In genomic region chr4:154163296-154163695, GRCm38 (mm10) we compare ENCODE assay signal across 9 mouse cellular contexts. TPM values are rescaled to one million over a fixed set of nuclear protein-coding genes. Genes with fewer than 3 reads are reported as not detected.
A peak's percentile ranks its signal among the peaks of the same experiment; 100 is the strongest.
DNase-seq lines count a peak whose midpoint lies in the region; ATAC-seq and TF ChIP-seq lines count a peak whose summit lies in the region.
"Had no signal": no experiment of that assay in that cellular context is flagged by ENCODE, and none has a peak within 500 bp of the region (broad histone marks: within the 10 kb centered on the region; RNA-seq: fewer than 3 reads in every experiment).

No protein-coding gene starts in this region.

- H3K27ac ChIP-seq in forebrain, embryonic 10.5 days, result no peak overlapping the region
- H3K27ac ChIP-seq in forebrain, embryonic 13.5 days, result no peak overlapping the region
- no peak overlapping the region for H3K27ac ChIP-seq in testis, adult 2 months (ENCODE audit: control insufficient read depth, insufficient read depth, low read depth, low read length)
- H3K27ac ChIP-seq in small intestine, adult 2 months (ENCODE audit: insufficient read depth, low read depth, low read length), result no peak overlapping the region

- H3K4me2 ChIP-seq in forebrain, embryonic 13.5 days, result no peak overlapping the region

- no peak for TF ChIP-seq POLR2A in testis, adult 2 months (IDR thresholded peaks at IDR 0.05; ENCODE audit: control insufficient read depth, low read depth, low read length)
- no peak for TF ChIP-seq POLR2A in lung, adult 2 months (IDR thresholded peaks at IDR 0.05; ENCODE audit: borderline replicate concordance, extremely low read depth, low read depth, low read length)
- no peak for TF ChIP-seq POLR2A in small intestine, adult 2 months (IDR thresholded peaks at IDR 0.05; ENCODE audit: low read depth, low read length)

- H3K9ac ChIP-seq in forebrain, embryonic 13.5 days, result no peak overlapping the region

- 14% methylated on average over 7 of the region's 7 CpGs for WGBS in forebrain, embryonic 10.5 days
- 13% methylated on average over 7 of the region's 7 CpGs for WGBS in forebrain, embryonic 13.5 days
- WGBS in lung, adult 2 months, result 11% methylated on average over 7 of the region's 7 CpGs
- 15% methylated on average over 7 of the region's 7 CpGs for WGBS in small intestine, adult 2 months

- H3K9me3 ChIP-seq in forebrain, embryonic 10.5 days, result no peaks in the 10 kb centered on the region
- no peaks in the 10 kb centered on the region for H3K9me3 ChIP-seq in forebrain, embryonic 13.5 days (replicated peaks)

- H3K4me3 ChIP-seq in forebrain, embryonic 10.5 days, result no peak overlapping the region
- no peak overlapping the region for H3K4me3 ChIP-seq in forebrain, embryonic 13.5 days
- no peak overlapping the region for H3K4me3 ChIP-seq in testis, adult 2 months (ENCODE audit: control insufficient read depth, low read depth, low read length)
- H3K4me3 ChIP-seq in lung, adult 2 months (replicated peaks; ENCODE audit: extremely low read depth, low read depth, low read length), result no peak overlapping the region
- no peak overlapping the region for H3K4me3 ChIP-seq in small intestine, adult 2 months (ENCODE audit: low read depth, low read length)

- peak; percentile 79; the same call in 1 of the 2 replicates for TF ChIP-seq CTCF in testis, adult 2 months (IDR thresholded peaks at IDR 0.05; ENCODE audit: control insufficient read depth, insufficient read depth, insufficient replicate concordance, low read depth, low read length)
- TF ChIP-seq CTCF in lung, adult 2 months (IDR thresholded peaks at IDR 0.05; ENCODE audit: insufficient read depth, low read length), result peak; percentile 89
- TF ChIP-seq CTCF in small intestine, adult 2 months (IDR thresholded peaks at IDR 0.05; ENCODE audit: extremely low read depth, insufficient read length, insufficient replicate concordance, low read depth, low read length), result peak; percentile 81; the same call in 1 of the 2 replicates

- ATAC-seq in forebrain, embryonic 13.5 days, result no peak
- peak; percentile 31 for ATAC-seq in common myeloid progenitor, adult 5-6 weeks (replicated peaks; ENCODE audit: low read depth, poor library complexity, severe bottlenecking)
- ATAC-seq: Patski had no signal

- peaks cover 7% of the 10 kb centered on the region for H3K36me3 ChIP-seq in forebrain, embryonic 10.5 days (replicated peaks)
- H3K36me3 ChIP-seq in forebrain, embryonic 13.5 days (ENCODE audit: poor library complexity, severe bottlenecking), result peaks cover 7% of the 10 kb centered on the region
- H3K36me3 ChIP-seq in testis, adult 2 months (ENCODE audit: control insufficient read depth, insufficient read depth, low read length), result no peaks in the 10 kb centered on the region
- H3K36me3 ChIP-seq in small intestine, adult 2 months (ENCODE audit: control insufficient read depth, insufficient read depth, low read length), result peaks cover 6% of the 10 kb centered on the region; the same call in 1 of the 2 replicates

- peaks cover 7% of the 10 kb centered on the region for H3K27me3 ChIP-seq in forebrain, embryonic 10.5 days (ENCODE audit: poor library complexity, severe bottlenecking)
- peaks cover under 1% of the 10 kb centered on the region; the same call in 1 of the 2 replicates for H3K27me3 ChIP-seq in forebrain, embryonic 13.5 days
- H3K27me3 ChIP-seq in testis, adult 2 months (ENCODE audit: control insufficient read depth, insufficient read depth, low read length), result no peaks in the 10 kb centered on the region
- 0 out of 2 replicates have a peak, but pooled peaks cover 3% of the 10 kb centered on the region for H3K27me3 ChIP-seq in small intestine, adult 2 months (ENCODE audit: control insufficient read depth, insufficient read depth, low read length)
- H3K27me3 ChIP-seq: Patski had no signal

- DNase-seq in forebrain, embryonic 10.5 days (ENCODE audit: extremely low spot score, low spot score), result peak; percentile 69
- no peak for DNase-seq in testis, postnatal 14 days (ENCODE audit: low spot score)
- peak; percentile 86 for DNase-seq in induced T-regulatory cell, adult 2 months (ENCODE audit: low read depth)
- DNase-seq in lung, adult 2 months, result peak; percentile 77

- peaks cover 27% of the 10 kb centered on the region for H3K4me1 ChIP-seq in forebrain, embryonic 10.5 days
- H3K4me1 ChIP-seq in forebrain, embryonic 13.5 days, result peaks cover 22% of the 10 kb centered on the region
- H3K4me1 ChIP-seq in testis, adult 2 months (ENCODE audit: control insufficient read depth, insufficient read depth, low read length), result peaks cover 11% of the 10 kb centered on the region
- H3K4me1 ChIP-seq in lung, adult 2 months (ENCODE audit: control insufficient read depth, insufficient read depth, low read length), result peaks cover 14% of the 10 kb centered on the region
- peaks cover 13% of the 10 kb centered on the region for H3K4me1 ChIP-seq in small intestine, adult 2 months (ENCODE audit: control insufficient read depth, insufficient read depth, insufficient read length, low read length)

RNA-seq across cellular contexts. Expression of gene Tprgl, which starts 2.8 kb away (rescaled TPM):
- polyA plus RNA-seq in forebrain, embryonic 10.5 days (2016; fragmentation: Nextera tagmentation; extraction: Ambion mirVana), result 104 and 106 TPM in 2 replicates
- polyA plus RNA-seq in forebrain, embryonic 13.5 days (2015; fragmentation: Nextera tagmentation; extraction: Ambion mirVana), result 130 and 134 TPM in 2 replicates
- 212 and 246 TPM in 2 replicates for polyA plus RNA-seq in testis, adult 2 months (2012; rRNA removed)
- 34.9 and 39.8 TPM in 2 replicates for total RNA-seq in common myeloid progenitor, adult 5-6 weeks (2017)
- polyA plus RNA-seq in lung, adult 2 months (2012; rRNA removed), result 223 and 276 TPM in 2 replicates
- polyA plus RNA-seq in small intestine, adult 2 months (2012; rRNA removed), result 74.5 and 129 TPM in 2 replicates

RNA-seq across cellular contexts. Expression of gene Megf6, which starts 7.2 kb away (rescaled TPM):
- polyA plus RNA-seq in forebrain, embryonic 10.5 days (2016; fragmentation: Nextera tagmentation; extraction: Ambion mirVana), result 26.4 and 28.0 TPM in 2 replicates
- 5.8 and 8.1 TPM in 2 replicates for polyA plus RNA-seq in forebrain, embryonic 13.5 days (2015; fragmentation: Nextera tagmentation; extraction: Ambion mirVana)
- polyA plus RNA-seq in testis, adult 2 months (2012; rRNA removed), result 1.0 and 1.4 TPM in 2 replicates
- total RNA-seq in common myeloid progenitor, adult 5-6 weeks (2017), result not detected in 2 replicates
- polyA plus RNA-seq in lung, adult 2 months (2012; rRNA removed), result 68.6 and 83.1 TPM in 2 replicates
- polyA plus RNA-seq in small intestine, adult 2 months (2012; rRNA removed), result 1.7 and 3.5 TPM in 2 replicates

RNA-seq across cellular contexts. Expression of gene Wrap73, which starts 21.1 kb away (rescaled TPM):
- polyA plus RNA-seq in forebrain, embryonic 10.5 days (2016; fragmentation: Nextera tagmentation; extraction: Ambion mirVana), result 47.5 and 50.3 TPM in 2 replicates
- polyA plus RNA-seq in forebrain, embryonic 13.5 days (2015; fragmentation: Nextera tagmentation; extraction: Ambion mirVana), result 59.2 and 61.4 TPM in 2 replicates
- 20.8 and 21.2 TPM in 2 replicates for polyA plus RNA-seq in testis, adult 2 months (2012; rRNA removed)
- total RNA-seq in common myeloid progenitor, adult 5-6 weeks (2017), result 9.5 and 10.4 TPM in 2 replicates
- 20.2 and 20.3 TPM in 2 replicates for polyA plus RNA-seq in lung, adult 2 months (2012; rRNA removed)
- 10.9 and 16.9 TPM in 2 replicates for polyA plus RNA-seq in small intestine, adult 2 months (2012; rRNA removed)

RNA-seq across cellular contexts. Expression of gene Trp73, which starts 23.3 kb away (rescaled TPM):
- 1.9 and 4.5 TPM in 2 replicates for polyA plus RNA-seq in forebrain, embryonic 10.5 days (2016; fragmentation: Nextera tagmentation; extraction: Ambion mirVana)
- polyA plus RNA-seq in forebrain, embryonic 13.5 days (2015; fragmentation: Nextera tagmentation; extraction: Ambion mirVana), result 5.2 and 5.9 TPM in 2 replicates
- polyA plus RNA-seq in testis, adult 2 months (2012; rRNA removed), result 0.17 and 0.48 TPM in 2 replicates
- total RNA-seq in common myeloid progenitor, adult 5-6 weeks (2017), result not detected in 2 replicates
- polyA plus RNA-seq in lung, adult 2 months (2012; rRNA removed), result 9.9 and 10.0 TPM in 2 replicates
- polyA plus RNA-seq in small intestine, adult 2 months (2012; rRNA removed), result 0.14 and 0.58 TPM in 2 replicates
